Mouse (Mus musculus) forebrain, embryonic 14.5 days (tissue): ENCODE measurements at regions not wholly inside any gene's neighbourhood (a gene's known extent, or its start where the extent isn't known, plus 50 kb on each side); places are given as distances from the start of the nearest gene placed in this dataset.

ENCODE experiments used
- ATAC-seq: fragments of 200-750 bp; cut with Nextera tagmentation; 2 replicates; pipeline ENCODE4 v1.8.0; 2017; ENCODE audit warnings: mild to moderate bottlenecking, moderate library complexity
- DNase-seq: peaks from one replicate; pipeline ENCODE4 v3.0.0-alpha.2; 2015; ENCODE audit warnings: low spot score
- H3K27ac ChIP-seq: fragments of 300-500 bp; sonication (generic); 2 replicates; pipeline ENCODE4 v1.5.1; 2014; ENCODE audit warnings: low read depth, mild to moderate bottlenecking, control low read depth, low read length, moderate library complexity
- H3K27me3 ChIP-seq: fragments of 300-500 bp; sonication (generic); replicated peaks from 2 replicates; pipeline ENCODE4 v1.6.1; 2014; ENCODE audit warnings: low read length, control low read depth, mixed read lengths; ENCODE audit not compliant: control insufficient read depth, insufficient read depth
- H3K36me3 ChIP-seq: fragments of 300-500 bp; sonication (generic); 2 replicates; pipeline ENCODE4 v1.6.1; 2014; ENCODE audit warnings: low read length, control low read depth; ENCODE audit not compliant: control insufficient read depth, insufficient read depth
- H3K4me1 ChIP-seq: fragments of 300-500 bp; sonication (generic); 2 replicates; pipeline ENCODE4 v1.6.1; 2014; ENCODE audit warnings: antibody characterized with exemption, low read length, control low read depth; ENCODE audit not compliant: control insufficient read depth, insufficient read depth
- H3K4me2 ChIP-seq: fragments of 300-500 bp; sonication (generic); 2 replicates; pipeline ENCODE4 v1.6.1; 2014; ENCODE audit warnings: mild to moderate bottlenecking, control low read depth, low read length
- H3K4me3 ChIP-seq: fragments of 300-500 bp; sonication (generic); 2 replicates; pipeline ENCODE4 v1.5.1; 2014; ENCODE audit warnings: low read depth, low read length, control low read depth
- H3K9ac ChIP-seq: fragments of 300-500 bp; sonication (generic); 2 replicates; pipeline ENCODE4 v1.6.1; 2014; ENCODE audit warnings: mild to moderate bottlenecking, low read length, control low read depth, moderate library complexity
- H3K9me3 ChIP-seq: fragments of 300-500 bp; sonication (generic); replicated peaks from 2 replicates; pipeline ENCODE4 v1.6.1; 2016; ENCODE audit warnings: low read length, control low read depth, mixed read lengths; ENCODE audit not compliant: control insufficient read depth
- WGBS: fragments of 180-500 bp; shearing (Covaris S2); extraction: QIAGEN DNeasy Blood & Tissue Kit; methylation state at CpG from one replicate; pipeline ENCODE4 v1.1.7; 2014; 5-methylcytosine and 5-hydroxymethylcytosine counted together

GRCm38 (mm10) chr1:43265699-43266455, 69.1 kb upstream of the Fhl2 start:
- DNase-seq = no peak
- H3K27ac ChIP-seq = no peak overlapping the region
- H3K4me1 ChIP-seq = no peaks in the 10 kb centered on the region
- no peaks in the 10 kb centered on the region for H3K36me3 ChIP-seq
- no peak overlapping the region for H3K4me2 ChIP-seq
- H3K9me3 ChIP-seq = no peaks in the 10 kb centered on the region
- ATAC-seq = no peak
- H3K27me3 ChIP-seq = no peaks in the 10 kb centered on the region
- no peak overlapping the region for H3K4me3 ChIP-seq
- no peak overlapping the region for H3K9ac ChIP-seq
- 82% methylated on average over 5 of the region's 5 CpGs for WGBS

GRCm38 (mm10) chr1:43269685-43270084, 72.9 kb upstream of the Fhl2 start:
- Histone ChIP-seq H3K4me3 (no peak overlapping the region), H3K36me3 (no peaks in the 10 kb centered on the region), H3K9ac (no peak overlapping the region), H3K27me3 (no peaks in the 10 kb centered on the region), H3K27ac (no peak overlapping the region), H3K4me1 (no peaks in the 10 kb centered on the region), H3K4me2 (no peak overlapping the region), H3K9me3 (no peaks in the 10 kb centered on the region)
- ATAC-seq (no peak), DNase-seq (peak; percentile 7)
- 42% methylated on average over 7 of the region's 7 CpGs for WGBS

DNA sequence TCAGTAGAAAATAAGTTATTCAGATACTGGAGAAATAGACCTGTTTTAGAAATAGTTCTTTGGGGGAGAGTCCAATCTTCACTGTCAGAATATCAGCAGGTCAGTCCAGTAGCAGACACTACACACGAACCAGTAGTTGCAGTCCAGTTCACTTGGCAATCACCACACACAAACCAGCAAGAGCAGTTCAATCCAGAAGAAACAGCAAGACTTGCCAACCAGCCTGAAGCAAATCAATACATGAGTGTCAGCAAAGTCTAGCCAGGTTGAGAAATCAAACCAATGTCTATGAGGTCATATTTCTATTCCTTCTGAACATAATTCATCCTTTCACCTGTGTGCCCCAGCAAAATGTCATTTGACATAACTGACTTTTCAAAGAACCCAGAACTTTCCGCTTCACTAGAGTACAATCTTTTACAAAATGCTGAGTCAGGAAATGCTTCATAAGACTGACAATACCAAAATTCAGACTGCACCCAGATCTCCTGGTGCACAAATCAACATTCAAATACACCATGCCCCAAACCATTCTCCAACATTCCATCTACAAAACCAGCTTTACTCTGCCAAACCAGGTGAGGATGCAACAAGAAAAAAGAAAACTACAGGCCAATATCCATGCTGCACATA, 76.6 kb upstream of the Fhl2 start:
- Histone ChIP-seq H3K4me3 (no peak overlapping the region), H3K27ac (no peak overlapping the region), H3K27me3 (no peaks in the 10 kb centered on the region), H3K9ac (no peak overlapping the region), H3K36me3 (no peaks in the 10 kb centered on the region), H3K4me1 (no peaks in the 10 kb centered on the region), H3K9me3 (no peaks in the 10 kb centered on the region), H3K4me2 (no peak overlapping the region)
- DNase-seq (no peak), ATAC-seq (no peak)
- 89% methylated on average over 2 of the region's 2 CpGs for WGBS

DNA sequence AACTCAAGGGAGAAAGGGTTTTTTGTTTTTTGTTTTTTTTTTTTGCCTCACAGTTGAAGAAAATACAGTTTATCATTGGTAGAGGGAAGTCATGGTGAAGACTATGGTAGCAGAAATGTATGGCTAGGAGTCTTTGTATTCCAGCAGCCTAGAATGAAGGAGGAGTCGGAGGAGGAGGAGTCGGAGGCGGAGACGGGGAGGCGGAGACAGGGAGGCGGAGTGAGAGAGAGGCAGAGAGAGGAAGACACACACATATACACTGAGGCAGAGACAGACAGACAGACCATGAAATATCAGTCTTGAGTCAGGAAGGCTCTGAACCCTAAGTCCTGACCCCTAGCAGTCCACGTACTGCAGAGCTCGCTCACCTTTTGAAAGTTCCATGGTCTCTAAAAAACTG, 95.0 kb upstream of the Fhl2 start:
- H3K4me2 ChIP-seq = no peak overlapping the region
- no peak for DNase-seq
- no peak overlapping the region for H3K27ac ChIP-seq
- no peaks in the 10 kb centered on the region for H3K27me3 ChIP-seq
- H3K9ac ChIP-seq = no peak overlapping the region
- H3K36me3 ChIP-seq = no peaks in the 10 kb centered on the region
- no peaks in the 10 kb centered on the region for H3K4me1 ChIP-seq
- ATAC-seq = no peak
- H3K9me3 ChIP-seq = no peaks in the 10 kb centered on the region
- H3K4me3 ChIP-seq = no peak overlapping the region
- 91% methylated on average over 8 of the region's 8 CpGs for WGBS

GRCm38 (mm10) chr1:43292561-43292960, 95.8 kb upstream of the Fhl2 start:
- H3K4me3 ChIP-seq = no peak overlapping the region
- H3K9ac ChIP-seq = no peak overlapping the region
- H3K4me1 ChIP-seq = no peaks in the 10 kb centered on the region
- WGBS = 92% methylated on average over 2 of the region's 2 CpGs
- no peaks in the 10 kb centered on the region for H3K9me3 ChIP-seq
- ATAC-seq (no peak), DNase-seq (no peak)
- no peak overlapping the region for H3K27ac ChIP-seq
- H3K4me2 ChIP-seq = no peak overlapping the region
- no peaks in the 10 kb centered on the region for H3K27me3 ChIP-seq
- no peaks in the 10 kb centered on the region for H3K36me3 ChIP-seq

- ATAC-seq = no peak
- WGBS = 85% methylated on average over 11 of the region's 11 CpGs
- no peak for DNase-seq
Observed at GRCm38 (mm10) chr1:43294221-43295012, 97.6 kb upstream of the Fhl2 start.

GRCm38 (mm10) chr1:43297579-43297978, 100.8 kb upstream of the Fhl2 start:
- no peaks in the 10 kb centered on the region for H3K27me3 ChIP-seq
- H3K36me3 ChIP-seq = no peaks in the 10 kb centered on the region
- no peak overlapping the region for H3K4me2 ChIP-seq
- ATAC-seq = no peak
- no peak overlapping the region for H3K4me3 ChIP-seq
- no peak for DNase-seq
- H3K4me1 ChIP-seq = no peaks in the 10 kb centered on the region
- no peaks in the 10 kb centered on the region for H3K9me3 ChIP-seq
- no peak overlapping the region for H3K9ac ChIP-seq
- H3K27ac ChIP-seq = no peak overlapping the region
- WGBS = 87% methylated on average over 2 of the region's 2 CpGs

More at GRCm38 (mm10) chr1:43294221-43295012, 97.6 kb upstream of the Fhl2 start:
- no peak overlapping the region for H3K9ac ChIP-seq
- H3K9me3 ChIP-seq = no peaks in the 10 kb centered on the region
- H3K4me2 ChIP-seq = no peak overlapping the region
- H3K36me3 ChIP-seq = no peaks in the 10 kb centered on the region
- H3K4me3 ChIP-seq = no peak overlapping the region
- H3K27me3 ChIP-seq = no peaks in the 10 kb centered on the region
- no peak overlapping the region for H3K27ac ChIP-seq
- H3K4me1 ChIP-seq = no peaks in the 10 kb centered on the region

DNA sequence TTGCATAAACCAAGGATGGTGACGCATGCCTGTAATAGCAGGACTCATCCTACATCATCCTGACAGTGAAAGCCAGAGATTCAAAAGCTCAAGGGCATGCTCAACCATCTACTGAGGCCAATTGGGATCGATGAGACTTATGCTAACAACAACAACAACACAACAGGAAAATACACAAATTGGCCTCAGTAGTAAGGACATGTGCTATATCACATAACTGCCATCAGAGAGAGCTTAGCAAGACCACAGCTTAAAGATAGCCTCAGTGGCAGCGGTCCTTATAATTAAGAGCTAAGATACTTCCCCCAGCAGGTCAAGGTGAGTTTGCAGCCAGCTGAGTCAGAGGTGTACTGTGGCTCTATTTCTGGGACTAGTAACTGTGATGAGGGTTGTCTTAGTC, 102.0 kb upstream of the Fhl2 start:
- no peak for DNase-seq
- Histone ChIP-seq H3K9me3 (no peaks in the 10 kb centered on the region), H3K36me3 (no peaks in the 10 kb centered on the region), H3K27ac (no peak overlapping the region), H3K4me1 (no peaks in the 10 kb centered on the region), H3K4me2 (no peak overlapping the region), H3K27me3 (no peaks in the 10 kb centered on the region), H3K9ac (no peak overlapping the region), H3K4me3 (no peak overlapping the region)
- WGBS = 89% methylated on average over 3 of the region's 3 CpGs
- ATAC-seq = no peak
